In genomic region chr19:35482469-35482868, GRCm38 (mm10) we compare ENCODE assay signal across 30 mouse cellular contexts.
"Had no signal": no experiment of that assay in that cellular context is flagged by ENCODE, and none has a peak within 500 bp of the region (broad histone marks: within the 10 kb centered on the region; RNA-seq: fewer than 3 reads in every experiment).

No protein-coding gene starts in this region.

- H3K4me3 ChIP-seq: limb, embryonic 10.5 days; limb, embryonic 12.5 days; limb, embryonic 13.5 days; limb, embryonic 15.5 days; liver, embryonic 12.5 days; liver, embryonic 13.5 days; liver, embryonic 15.5 days; lung, embryonic 15.5 days; megakaryocyte, embryonic 14.5 days; midbrain, embryonic 10.5 days; midbrain, embryonic 12.5 days; midbrain, embryonic 13.5 days; midbrain, embryonic 15.5 days; myocyte; neural tube, embryonic 12.5 days had no signal

- ATAC-seq: liver, embryonic 12.5 days; liver, postnatal 0 days; lung, postnatal 0 days; midbrain, embryonic 13.5 days; midbrain, embryonic 15.5 days; midbrain, embryonic 16.5 days had no signal

- H3K27ac ChIP-seq: limb, embryonic 10.5 days; limb, embryonic 12.5 days; limb, embryonic 13.5 days; limb, embryonic 15.5 days; liver, embryonic 12.5 days; liver, embryonic 13.5 days; liver, embryonic 14.5 days; liver, embryonic 15.5 days; lung, embryonic 15.5 days; macrophage; midbrain, embryonic 10.5 days; midbrain, embryonic 12.5 days; midbrain, embryonic 13.5 days; midbrain, embryonic 15.5 days; neural tube, embryonic 12.5 days had no signal

- DNase-seq: left cerebral cortex, postnatal 4 days; liver; liver, embryonic 13.5 days; liver, postnatal 0 days; lung, adult 18-20 months; lung, adult 2 months; lung, embryonic 14.5 days; lung, postnatal 10 days; lung, postnatal 14 days; lung, postnatal 36 days; lung, postnatal 4 days; midbrain, embryonic 14.5 days had no signal

- H3K9me3 ChIP-seq: limb, embryonic 10.5 days; limb, embryonic 12.5 days; limb, embryonic 13.5 days; limb, embryonic 15.5 days; liver, embryonic 12.5 days; liver, embryonic 13.5 days; liver, embryonic 15.5 days; lung, embryonic 15.5 days; megakaryocyte, embryonic 14.5 days; midbrain, embryonic 10.5 days; midbrain, embryonic 12.5 days; midbrain, embryonic 13.5 days; midbrain, embryonic 15.5 days; neural tube, embryonic 12.5 days had no signal

- H3K4me1 ChIP-seq: limb, embryonic 10.5 days; limb, embryonic 12.5 days; limb, embryonic 13.5 days; limb, embryonic 15.5 days; liver, embryonic 12.5 days; liver, embryonic 13.5 days; liver, embryonic 15.5 days; lung, embryonic 15.5 days; megakaryocyte, embryonic 14.5 days; midbrain, embryonic 10.5 days; midbrain, embryonic 12.5 days; midbrain, embryonic 13.5 days; midbrain, embryonic 15.5 days; neural tube, embryonic 12.5 days had no signal

- H3K27me3 ChIP-seq: limb, embryonic 12.5 days; limb, embryonic 13.5 days; limb, embryonic 15.5 days; liver, embryonic 12.5 days; liver, embryonic 13.5 days; liver, embryonic 15.5 days; lung, embryonic 15.5 days; megakaryocyte, embryonic 14.5 days; midbrain, embryonic 12.5 days; midbrain, embryonic 13.5 days; midbrain, embryonic 15.5 days; neural tube, embryonic 12.5 days had no signal

- H3K9ac ChIP-seq: limb, embryonic 12.5 days; limb, embryonic 13.5 days; limb, embryonic 15.5 days; liver, embryonic 12.5 days; liver, embryonic 13.5 days; liver, embryonic 14.5 days; liver, embryonic 15.5 days; liver, postnatal 0 days; lung, embryonic 14.5 days; lung, embryonic 15.5 days; midbrain, embryonic 12.5 days; midbrain, embryonic 13.5 days; midbrain, embryonic 15.5 days; neural tube, embryonic 12.5 days had no signal

- H3K36me3 ChIP-seq: limb, embryonic 10.5 days; limb, embryonic 12.5 days; limb, embryonic 13.5 days; limb, embryonic 15.5 days; liver, embryonic 12.5 days; liver, embryonic 13.5 days; liver, embryonic 15.5 days; lung, embryonic 15.5 days; midbrain, embryonic 10.5 days; midbrain, embryonic 12.5 days; midbrain, embryonic 13.5 days; midbrain, embryonic 15.5 days; neural tube, embryonic 12.5 days had no signal
